ENCODE assay signal across 13 mouse cellular contexts in genomic region chr2:179698196-179698985, GRCm38 (mm10).
DNase-seq lines count a peak whose midpoint lies in the region; ATAC-seq and TF ChIP-seq lines count a peak whose summit lies in the region.
"Had no signal": no experiment of that assay in that cellular context is flagged by ENCODE, and none has a peak within 500 bp of the region (broad histone marks: within the 10 kb centered on the region; RNA-seq: fewer than 3 reads in every experiment).

No protein-coding gene starts in this region.

- H3K27me3 ChIP-seq in heart, postnatal 0 days (ENCODE audit: control insufficient read depth, insufficient read depth, low read length), result no peaks in the 10 kb centered on the region
- peaks cover 23% of the 10 kb centered on the region for H3K27me3 ChIP-seq in heart, embryonic 10.5 days (ENCODE audit: insufficient read depth, poor library complexity, severe bottlenecking)
- H3K27me3 ChIP-seq in midbrain, postnatal 0 days (ENCODE audit: insufficient read depth, low read length), result no peaks in the 10 kb centered on the region

- no peak overlapping the region for H3K9ac ChIP-seq in heart, postnatal 0 days (replicated peaks; ENCODE audit: low read depth, low read length)
- H3K9ac ChIP-seq in midbrain, postnatal 0 days (replicated peaks; ENCODE audit: low read length, poor library complexity, severe bottlenecking), result no peak overlapping the region
- H3K9ac ChIP-seq: heart, embryonic 15.5 days had no signal

- peak; percentile 16 for DNase-seq in heart, postnatal 0 days (ENCODE audit: low spot score)
- no peak for DNase-seq in heart, embryonic 10.5 days (ENCODE audit: low spot score)
- DNase-seq in lung, postnatal 10 days, result peak; percentile 22
- no peak for DNase-seq in lung, adult 2 months
- DNase-seq in embryo, embryonic 10 days (ENCODE audit: low spot score), result peak; percentile 70
- DNase-seq in midbrain, postnatal 0 days (ENCODE audit: low spot score), result peak; percentile 71
- DNase-seq in urinary bladder, adult 18-20 months (ENCODE audit: low spot score in 2 of 2), result no peak
- no peak for DNase-seq in adrenal gland, postnatal 25 days

- no peak overlapping the region for H3K4me2 ChIP-seq in heart, postnatal 0 days (ENCODE audit: low read depth, low read length)
- H3K4me2 ChIP-seq in midbrain, postnatal 0 days (ENCODE audit: low read depth, low read length, poor library complexity, severe bottlenecking), result no peak overlapping the region
- H3K4me2 ChIP-seq: heart, embryonic 15.5 days had no signal

- ATAC-seq in heart, postnatal 0 days (ENCODE audit: insufficient read depth, low read depth), result no peak
- no peak for ATAC-seq in midbrain, postnatal 0 days (ENCODE audit: low FRiP score)
- ATAC-seq: activated CD4-positive, CD25-positive, alpha-beta regulatory T cell, adult 4 months had no signal

- H3K27ac ChIP-seq in heart, postnatal 0 days (ENCODE audit: low read depth), result no peak overlapping the region
- no peak overlapping the region for H3K27ac ChIP-seq in heart, embryonic 10.5 days
- H3K27ac ChIP-seq in midbrain, postnatal 0 days (ENCODE audit: low read depth, low read length), result no peak overlapping the region
- H3K27ac ChIP-seq: heart, embryonic 15.5 days; left cerebral cortex, adult 2 months had no signal

- no peak for TF ChIP-seq EP300 in heart, postnatal 0 days (IDR thresholded peaks at IDR 0.05; ENCODE audit: low read depth)

- H3K4me3 ChIP-seq in heart, postnatal 0 days (ENCODE audit: low read depth, low read length), result no peak overlapping the region
- no peak overlapping the region for H3K4me3 ChIP-seq in heart, embryonic 10.5 days
- no peak overlapping the region for H3K4me3 ChIP-seq in lung, adult 2 months (replicated peaks; ENCODE audit: extremely low read depth, low read depth, low read length)
- H3K4me3 ChIP-seq in midbrain, postnatal 0 days (ENCODE audit: low read depth, low read length), result no peak overlapping the region
- H3K4me3 ChIP-seq: erythroblast, embryonic 14.5 days; heart, embryonic 15.5 days; left cerebral cortex, adult 2 months; megakaryocyte, embryonic 14.5 days had no signal

- no peak for TF ChIP-seq CTCF in heart, postnatal 0 days (IDR thresholded peaks at IDR 0.05; ENCODE audit: low read depth)
- no peak for TF ChIP-seq CTCF in lung, adult 2 months (IDR thresholded peaks at IDR 0.05; ENCODE audit: insufficient read depth, low read length)
- TF ChIP-seq CTCF in midbrain, postnatal 0 days (IDR thresholded peaks at IDR 0.05), result no peak

- no peaks in the 10 kb centered on the region for H3K9me3 ChIP-seq in heart, postnatal 0 days (replicated peaks; ENCODE audit: control insufficient read depth, low read length)
- no peaks in the 10 kb centered on the region for H3K9me3 ChIP-seq in heart, embryonic 10.5 days
- no peaks in the 10 kb centered on the region for H3K9me3 ChIP-seq in midbrain, postnatal 0 days (ENCODE audit: low read length)
- H3K9me3 ChIP-seq: heart, embryonic 15.5 days; megakaryocyte, embryonic 14.5 days had no signal

- no peaks in the 10 kb centered on the region for H3K4me1 ChIP-seq in heart, postnatal 0 days (ENCODE audit: control insufficient read depth, insufficient read depth)
- H3K4me1 ChIP-seq in heart, embryonic 10.5 days, result no peaks in the 10 kb centered on the region
- H3K4me1 ChIP-seq in lung, adult 2 months (ENCODE audit: control insufficient read depth, insufficient read depth, low read length), result no peaks in the 10 kb centered on the region
- peaks cover 3% of the 10 kb centered on the region; the same call in 1 of the 2 replicates for H3K4me1 ChIP-seq in midbrain, postnatal 0 days (ENCODE audit: insufficient read depth, low read length)
- H3K4me1 ChIP-seq: heart, embryonic 15.5 days; megakaryocyte, embryonic 14.5 days had no signal

- 35% methylated on average over 12 of the region's 12 CpGs for WGBS in heart, postnatal 0 days
- 41% methylated on average over 12 of the region's 12 CpGs for WGBS in heart, embryonic 10.5 days
- 47% methylated on average over 12 of the region's 12 CpGs for WGBS in lung, adult 2 months
- 45% methylated on average over 12 of the region's 12 CpGs for WGBS in midbrain, postnatal 0 days

- no peaks in the 10 kb centered on the region for H3K36me3 ChIP-seq in heart, postnatal 0 days (replicated peaks; ENCODE audit: control insufficient read depth, insufficient read depth, low read length)
- H3K36me3 ChIP-seq in heart, embryonic 10.5 days, result no peaks in the 10 kb centered on the region
- no peaks in the 10 kb centered on the region for H3K36me3 ChIP-seq in midbrain, postnatal 0 days (ENCODE audit: insufficient read depth, low read length)
- H3K36me3 ChIP-seq: heart, embryonic 15.5 days had no signal

- no peak for TF ChIP-seq POLR2A in lung, adult 2 months (IDR thresholded peaks at IDR 0.05; ENCODE audit: borderline replicate concordance, extremely low read depth, low read depth, low read length)

Comparison
In these comparisons a context has a peak if more than half of its experiments do, and no peak if none do; other contexts are left out.
1. DNase-seq: peak in heart, postnatal 0 days (single experiment), lung, postnatal 10 days (single experiment), embryo, embryonic 10 days (single experiment) and midbrain, postnatal 0 days (single experiment); none in heart, embryonic 10.5 days (single experiment), lung, adult 2 months (single experiment), urinary bladder, adult 18-20 months (0 of 2) and adrenal gland, postnatal 25 days (single experiment).